Mouse (Mus musculus): ENCODE measurements at regions not wholly inside any gene's neighbourhood (a gene's known extent, or its start where the extent isn't known, plus 50 kb on each side); places are given as distances from the start of the nearest gene placed in this dataset.

DNA sequence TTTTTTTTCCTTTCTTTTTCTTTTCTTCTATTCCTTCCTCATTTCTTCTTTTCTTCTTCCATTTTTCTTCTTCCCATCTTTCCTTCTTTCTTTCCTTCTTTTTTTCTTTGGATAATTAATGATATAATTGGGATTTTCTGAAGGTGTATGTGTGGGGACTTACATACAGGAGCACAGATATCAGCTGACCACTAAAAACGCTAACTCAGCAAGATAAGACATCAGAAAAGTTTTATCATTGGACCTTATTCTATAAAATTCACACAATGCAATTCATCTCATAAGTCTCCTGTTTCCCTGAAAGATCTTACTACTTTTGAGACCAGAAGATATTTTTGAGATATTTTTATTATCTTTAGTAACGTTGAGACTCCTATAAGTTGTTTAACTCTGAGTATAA is 144.8 kb upstream of the Vmn2r99 start:
- Histone ChIP-seq H3K27ac (ENCODE audit: control insufficient read depth, low read depth, low read length) (no peak overlapping the region), H3K4me1 (ENCODE audit: control insufficient read depth in 1 of 2, insufficient read depth in 2 of 2, low read length in 2 of 2) (no peaks in the 10 kb centered on the region), H3K36me3 (ENCODE audit: control insufficient read depth in 1 of 2, insufficient read depth in 2 of 2, low read length in 2 of 2) (no peaks in the 10 kb centered on the region), H3K27me3 (ENCODE audit: control insufficient read depth in 1 of 2, insufficient read depth in 2 of 2, low read length in 2 of 2) (no peaks in the 10 kb centered on the region), H3K79me2 (ENCODE audit: control insufficient read depth, insufficient read depth, low read length, poor library complexity) (no peaks in the 10 kb centered on the region), H3K4me3 (ENCODE audit: control insufficient read depth in 1 of 2, insufficient read depth in 1 of 2, low read depth in 2 of 2, low read length in 2 of 2) (no peak overlapping the region), H3K9me3 (replicated peaks; ENCODE audit: insufficient read depth, low read length) (no peaks in the 10 kb centered on the region), H3K9ac (ENCODE audit: control insufficient read depth, low read depth, low read length, poor library complexity, severe bottlenecking) (no peak overlapping the region)
- DNase-seq (ENCODE audit: low read depth, low spot score), result no peak
- TF ChIP-seq MAFK (IDR thresholded peaks at IDR 0.05; ENCODE audit: borderline replicate concordance, low read depth, low read length) (peak; percentile 66; the same call in 1 of the 2 replicates), POLR2A (IDR thresholded peaks at IDR 0.05; ENCODE audit: control insufficient read depth in 1 of 2, insufficient read depth in 1 of 2, low read depth in 1 of 2, low read length in 2 of 2, poor library complexity in 1 of 2) (no peak)

GRCm38 (mm10) chr17:19226589-19226988 is 135.2 kb upstream of the Vmn2r99 start:
- Histone ChIP-seq H3K27ac (ENCODE audit: control insufficient read depth, low read depth, low read length) (no peak overlapping the region), H3K27me3 (ENCODE audit: control insufficient read depth in 1 of 2, insufficient read depth in 2 of 2, low read length in 2 of 2) (no peaks in the 10 kb centered on the region), H3K9me3 (replicated peaks; ENCODE audit: insufficient read depth, low read length) (no peaks in the 10 kb centered on the region), H3K79me2 (ENCODE audit: control insufficient read depth, insufficient read depth, low read length, poor library complexity) (no peaks in the 10 kb centered on the region), H3K36me3 (ENCODE audit: control insufficient read depth in 1 of 2, insufficient read depth in 2 of 2, low read length in 2 of 2) (peaks cover 0 to 5% of the 10 kb centered on the region in 2 experiments; a peak in 1 of 4 replicates), H3K4me1 (ENCODE audit: control insufficient read depth in 1 of 2, insufficient read depth in 2 of 2, low read length in 2 of 2) (peaks cover 0 to 3% of the 10 kb centered on the region in 2 experiments; a peak in 3 of 4 replicates), H3K4me3 (ENCODE audit: control insufficient read depth in 1 of 2, insufficient read depth in 1 of 2, low read depth in 2 of 2, low read length in 2 of 2) (peak overlapping the region; percentile 50 to 56), H3K9ac (ENCODE audit: control insufficient read depth, low read depth, low read length, poor library complexity, severe bottlenecking) (peak overlapping the region; percentile 45)
- peak; percentile 32 for DNase-seq (ENCODE audit: low read depth, low spot score)
- TF ChIP-seq CHD1 (IDR thresholded peaks at IDR 0.05; ENCODE audit: low read depth, low read length), result no peak
- TF ChIP-seq MAX (IDR thresholded peaks at IDR 0.05; ENCODE audit: low read length), result no peak
- TF ChIP-seq NELFE (IDR thresholded peaks at IDR 0.05; ENCODE audit: low read depth, low read length), result no peak
- TF ChIP-seq ZNF384 (IDR thresholded peaks at IDR 0.05; ENCODE audit: low read depth, low read length), result no peak
- no peak for TF ChIP-seq USF1 (IDR thresholded peaks at IDR 0.05; ENCODE audit: low read depth, low read length)
- TF ChIP-seq MYC (IDR thresholded peaks at IDR 0.05; ENCODE audit: low read depth, low read length), result no peak
- no peak for TF ChIP-seq MYB (IDR thresholded peaks at IDR 0.05; ENCODE audit: low read depth, low read length)
- no peak for TF ChIP-seq HCFC1 (IDR thresholded peaks at IDR 0.05; ENCODE audit: low read depth, low read length)
- no peak for TF ChIP-seq NRF1 (IDR thresholded peaks at IDR 0.05; ENCODE audit: insufficient read depth, low read depth, low read length, poor library complexity, severe bottlenecking)
- no peak for TF ChIP-seq TAL1 (IDR thresholded peaks at IDR 0.05; ENCODE audit: low read length)

Measured in MEL (cell line).